Mouse (Mus musculus) frontal cortex, postnatal 10 days (tissue): ENCODE data around the gene Hmbs.

Experiments
- DNase-seq, 2 experiments: peaks; one replicate each; pipeline ENCODE4 v3.0.0; 2022; ENCODE audit warnings: low spot score in 2 of 2, mixed read lengths in 1 of 2

Gene Hmbs

DNA sequence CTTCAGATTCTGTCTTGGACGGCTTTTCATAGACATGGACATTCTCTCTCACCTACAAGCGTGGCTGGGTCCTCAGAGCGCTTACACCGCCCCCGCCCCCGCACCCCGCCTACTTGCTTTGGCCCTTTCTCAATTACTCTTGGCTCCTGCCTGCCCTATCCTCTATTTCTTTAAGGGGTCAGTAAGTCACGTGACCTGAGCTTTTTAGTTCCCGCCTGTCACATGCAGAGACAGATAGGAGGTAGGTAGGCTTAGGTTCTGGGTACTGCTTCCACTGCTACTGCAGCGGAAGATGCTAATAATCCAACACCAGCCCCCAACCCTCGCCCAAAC lies 55.1 kb downstream of the Hmbs start:
- no peak for DNase-seq

- DNase-seq, result peak in 1 of 2 experiments; percentile 56
Measured at GRCm38 (mm10) chr9:44288076-44288958, 55.7 kb downstream of the Hmbs start, which contains the start of gene Abcg4. Gene Abcg4 (minus strand): TSS chr9:44288615.

- peak in 1 of 2 experiments; percentile 45 for DNase-seq
Measured at GRCm38 (mm10) chr9:44287401-44288075, 56.5 kb downstream of the Hmbs start.

GRCm38 (mm10) chr9:44287003-44287400 lies 57.0 kb downstream of the Hmbs start:
- DNase-seq, result no peak
